Mouse (Mus musculus) small intestine, adult 10 weeks (tissue): ENCODE results near the gene Cygb. TPM values are rescaled to one million over a fixed set of nuclear protein-coding genes. Genes with fewer than 3 reads are reported as not detected.

ENCODE experiments used
- polyA plus RNA-seq: library from polyadenylated mRNA; stranded (reverse); fragments of 350-450 nt; fragmentation: Illumina TruSeq; extraction: RNeasy Lipid Tissue Mini Kit (QIAGEN cat#74804); gene quantifications from one replicate; pipeline ENCODE4 v1.2.3, GENCODE M21; 2014; ENCODE audit warnings: low replicate concordance

The Cygb gene
- polyA plus RNA-seq, result 0.22 TPM

DNA sequence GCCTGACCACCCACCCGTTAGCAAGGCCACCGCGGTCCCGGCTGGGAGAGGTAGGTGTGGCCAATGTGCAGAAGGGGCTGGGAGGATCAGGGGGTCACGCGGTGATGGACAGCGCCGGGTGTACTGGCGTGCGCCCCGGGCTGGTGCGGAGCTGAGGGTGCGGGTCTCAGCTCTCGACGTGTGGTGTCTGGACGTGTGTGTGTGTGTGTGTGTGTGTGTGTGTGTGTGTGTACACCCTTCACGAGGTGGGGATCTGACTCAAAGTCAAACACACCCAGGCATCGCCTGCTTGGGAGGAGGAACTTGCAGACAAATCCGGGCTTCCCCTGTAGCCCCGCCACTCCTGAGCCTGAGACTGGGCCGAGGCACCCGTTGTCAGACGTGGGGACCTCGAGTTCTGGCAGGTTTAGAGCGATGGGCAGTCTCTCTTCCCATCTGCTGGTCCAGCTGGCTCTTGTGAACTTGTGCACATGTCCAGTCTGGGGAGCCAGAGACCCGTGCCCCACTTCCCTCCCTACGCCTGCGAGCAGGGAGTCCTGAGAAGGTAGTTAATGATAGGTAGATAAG, at the start of gene Cygb:
Gene Cygb, minus strand, starts transcription at position 59 of the 567 bp plus-strand sequence.

GRCm38 (mm10) chr11:116653234-116653633, 879 bp downstream of the Cygb start, which contains the start of gene Prcd:
Gene Prcd, plus strand, starts transcription at chr11:116653534.

GRCm38 (mm10) chr11:116626299-116627071, 27.6 kb downstream of the Cygb start, which contains the start of gene Rhbdf2:
Gene Rhbdf2, minus strand, starts transcription at chr11:116627019.

Other genes starting within 250 kb of the Cygb start
- 0.26 TPM for gene Rnf157, start 241.3 kb downstream of the Cygb start, polyA plus RNA-seq
- 7.6 TPM for gene Ubald2, start 220.2 kb downstream of the Cygb start, polyA plus RNA-seq
- not detected for gene Qrich2, start 188.1 kb downstream of the Cygb start, polyA plus RNA-seq
- gene Prpsap1, start 160.1 kb downstream of the Cygb start, polyA plus RNA-seq, result 84.6 TPM
- 0.85 TPM for gene Sphk1, start 123.4 kb downstream of the Cygb start, polyA plus RNA-seq
- 0.78 TPM for gene Ube2o, start 72.9 kb downstream of the Cygb start, polyA plus RNA-seq
- not detected for gene Aanat, start 67.9 kb downstream of the Cygb start, polyA plus RNA-seq
- not detected for gene Rhbdf2, start 27.3 kb downstream of the Cygb start, polyA plus RNA-seq
- not detected for gene Prcd, start 779 bp downstream of the Cygb start, polyA plus RNA-seq
- not detected for gene St6galnac1, start 121.2 kb upstream of the Cygb start, polyA plus RNA-seq
- gene Mxra7, start 173.7 kb upstream of the Cygb start, polyA plus RNA-seq, result 5.2 TPM
- 46.3 TPM for gene Mettl23, start 189.0 kb upstream of the Cygb start, polyA plus RNA-seq
- gene Jmjd6, start 189.1 kb upstream of the Cygb start, polyA plus RNA-seq, result 6.2 TPM
- gene Mfsd11, start 198.1 kb upstream of the Cygb start, polyA plus RNA-seq, result 24.8 TPM
- gene Srsf2, start 198.8 kb upstream of the Cygb start, polyA plus RNA-seq, result 683 TPM